Mouse (Mus musculus) bone marrow macrophage, adult 2 months (primary cell): ENCODE measurements around the gene D6Ertd527e. TPM values are rescaled to one million over a fixed set of nuclear protein-coding genes. Genes with fewer than 3 reads are reported as not detected.

Experiments used
- H3K27ac ChIP-seq: 2 replicates; pipeline ENCODE4 v1.5.1; 2012; ENCODE audit warnings: low read depth, low read length; ENCODE audit not compliant: insufficient read depth
- H3K4me1 ChIP-seq: 2 replicates; pipeline ENCODE4 v1.6.1; 2012; ENCODE audit warnings: low read length; ENCODE audit not compliant: control insufficient read depth, insufficient read depth
- H3K4me3 ChIP-seq: 2 replicates; pipeline ENCODE4 v1.5.1; 2012; ENCODE audit warnings: mild to moderate bottlenecking, low read length, moderate library complexity; ENCODE audit not compliant: insufficient read depth
- CTCF ChIP-seq: IDR thresholded peaks from 2 replicates; pipeline ENCODE4 v1.5.1; 2012; ENCODE audit warnings: low read depth, mild to moderate bottlenecking, low read length, moderate library complexity
- POLR2A ChIP-seq: IDR thresholded peaks from 2 replicates; pipeline ENCODE4 v1.6.1; 2012; ENCODE audit warnings: mild to moderate bottlenecking, low read depth, low read length, borderline replicate concordance
- polyA plus RNA-seq: library from polyadenylated mRNA; stranded (reverse); fragments of >200 nt; gene quantifications from 2 replicates; pipeline ENCODE4 v1.2.4, GENCODE M21; 2012; ENCODE audit not compliant: missing spikeins, insufficient read depth, insufficient read length

Gene D6Ertd527e
- not detected in 2 replicates for polyA plus RNA-seq

GRCm38 (mm10) chr6:87104123-87104796 lies at the start of gene D6Ertd527e:
Gene D6Ertd527e (plus strand): TSS chr6:87104746.
- TF ChIP-seq POLR2A (no peak), CTCF (no peak)
- Histone ChIP-seq H3K4me3 (no peak within 1 kb of the TSS), H3K4me1 (peaks cover 3% of the 10 kb centered on the region), H3K27ac (no peak within 1 kb of the TSS)

DNA sequence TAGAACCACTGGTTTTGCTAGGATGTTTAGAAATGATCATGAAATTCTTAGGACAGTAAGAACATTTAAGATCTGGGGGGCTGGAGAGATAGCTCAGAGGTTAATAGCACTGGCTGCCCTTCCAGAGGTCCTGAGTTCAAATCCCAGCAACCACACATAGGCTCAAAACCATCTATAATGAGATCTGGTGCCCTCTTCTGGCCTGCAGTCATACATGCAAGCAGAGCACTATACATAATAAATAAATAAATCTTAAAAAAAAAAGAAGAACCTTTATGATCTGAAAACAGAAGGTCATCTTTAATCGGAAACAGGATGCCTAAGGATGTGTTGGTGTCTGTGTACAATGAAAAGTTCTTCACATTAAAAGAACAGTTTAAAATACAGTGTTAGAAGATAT lies 44.8 kb upstream of the D6Ertd527e start:
- TF ChIP-seq CTCF (no peak), POLR2A (no peak)
- H3K4me3 ChIP-seq = no peak overlapping the region
- 0 out of 2 replicates have a peak, but pooled peaks cover 1% of the 10 kb centered on the region for H3K4me1 ChIP-seq
- no peak overlapping the region for H3K27ac ChIP-seq

DNA sequence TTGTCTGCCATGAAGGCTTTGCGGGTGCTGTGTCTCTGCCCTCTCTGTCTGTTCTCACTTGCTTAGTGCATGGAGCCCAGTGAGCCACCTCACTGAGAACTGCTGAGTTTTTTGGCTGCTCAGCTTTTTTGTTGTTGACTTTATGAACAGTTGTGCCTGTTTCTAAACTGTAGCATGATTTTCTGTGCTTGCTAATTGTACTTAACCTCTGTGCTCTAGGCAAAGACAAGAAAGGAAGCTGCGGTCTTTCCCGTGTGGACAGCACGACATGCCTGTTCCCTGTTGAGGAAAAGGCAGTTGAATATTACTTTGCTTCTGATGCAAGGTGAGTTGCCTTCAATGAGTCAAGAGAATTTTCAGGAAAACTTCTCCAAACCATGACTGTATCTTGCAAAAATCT lies 41.0 kb upstream of the D6Ertd527e start:
- peaks cover 11% of the 10 kb centered on the region for H3K4me1 ChIP-seq

GRCm38 (mm10) chr6:87068209-87068608 lies 36.3 kb upstream of the D6Ertd527e start:
- H3K4me1 ChIP-seq = peaks cover 37% of the 10 kb centered on the region
- H3K4me3 ChIP-seq = no peak overlapping the region
- H3K27ac ChIP-seq = 0 out of 2 replicates have a peak overlapping the region, but pooled peaks have one; percentile 7
- TF ChIP-seq POLR2A = no peak

More for the DNA sequence above, 41.0 kb upstream of the D6Ertd527e start:
- Histone ChIP-seq H3K4me3 (no peak overlapping the region), H3K27ac (no peak overlapping the region)
- no peak for TF ChIP-seq POLR2A
- no peak for TF ChIP-seq CTCF

- TF ChIP-seq CTCF (no peak), POLR2A (no peak)
- Histone ChIP-seq H3K4me3 (no peak overlapping the region), H3K27ac (peak overlapping the region; percentile 19), H3K4me1 (peaks cover 42% of the 10 kb centered on the region)
Measured at GRCm38 (mm10) chr6:87069195-87069900, 35.2 kb upstream of the D6Ertd527e start.

DNA sequence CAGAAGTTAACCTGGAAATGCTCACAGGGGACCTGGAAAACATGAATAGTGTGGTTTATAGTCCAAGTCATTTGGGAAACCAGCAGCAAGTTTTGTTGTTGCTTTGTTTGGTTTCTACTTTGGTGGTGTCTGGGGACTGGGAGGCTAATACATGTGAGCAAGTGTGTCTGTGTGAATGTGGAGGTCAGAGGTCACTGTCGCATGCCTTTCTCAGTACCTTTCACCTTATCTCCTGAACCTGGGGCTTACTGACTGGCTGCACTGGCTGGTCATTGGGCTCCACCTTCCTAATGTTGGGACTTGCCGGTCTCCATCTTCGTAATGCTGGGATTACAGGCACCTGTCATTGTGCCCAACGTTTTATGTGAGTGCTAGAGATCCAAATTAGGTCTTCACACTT lies 33.9 kb upstream of the D6Ertd527e start:
- H3K27ac ChIP-seq = no peak overlapping the region

DNA sequence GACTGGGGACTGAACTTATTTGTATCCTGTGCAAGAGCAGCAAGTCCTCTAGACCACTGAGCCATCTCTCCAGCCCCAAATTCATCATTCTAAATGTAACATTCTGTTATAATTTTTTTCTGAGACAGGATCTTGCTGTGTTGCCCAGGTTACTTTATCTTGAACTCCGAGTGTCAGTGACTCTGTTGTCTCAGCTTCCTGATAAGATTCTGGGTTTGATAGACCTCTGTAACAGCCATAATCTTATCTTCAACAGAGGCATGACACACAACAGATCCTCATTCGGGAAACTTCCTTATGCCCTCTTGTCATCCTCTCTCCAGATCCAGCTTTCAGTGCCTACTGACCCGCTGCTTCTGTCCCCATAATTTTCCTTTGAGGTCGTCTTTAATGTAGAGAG lies 31.8 kb upstream of the D6Ertd527e start:
- Histone ChIP-seq H3K27ac (no peak overlapping the region), H3K4me1 (peaks cover 49% of the 10 kb centered on the region), H3K4me3 (no peak overlapping the region)
- TF ChIP-seq CTCF = no peak
- TF ChIP-seq POLR2A = no peak

More for the DNA sequence above, 33.9 kb upstream of the D6Ertd527e start:
- Histone ChIP-seq H3K4me1 (peaks cover 47% of the 10 kb centered on the region), H3K4me3 (no peak overlapping the region)
- TF ChIP-seq CTCF (no peak), POLR2A (no peak)

DNA sequence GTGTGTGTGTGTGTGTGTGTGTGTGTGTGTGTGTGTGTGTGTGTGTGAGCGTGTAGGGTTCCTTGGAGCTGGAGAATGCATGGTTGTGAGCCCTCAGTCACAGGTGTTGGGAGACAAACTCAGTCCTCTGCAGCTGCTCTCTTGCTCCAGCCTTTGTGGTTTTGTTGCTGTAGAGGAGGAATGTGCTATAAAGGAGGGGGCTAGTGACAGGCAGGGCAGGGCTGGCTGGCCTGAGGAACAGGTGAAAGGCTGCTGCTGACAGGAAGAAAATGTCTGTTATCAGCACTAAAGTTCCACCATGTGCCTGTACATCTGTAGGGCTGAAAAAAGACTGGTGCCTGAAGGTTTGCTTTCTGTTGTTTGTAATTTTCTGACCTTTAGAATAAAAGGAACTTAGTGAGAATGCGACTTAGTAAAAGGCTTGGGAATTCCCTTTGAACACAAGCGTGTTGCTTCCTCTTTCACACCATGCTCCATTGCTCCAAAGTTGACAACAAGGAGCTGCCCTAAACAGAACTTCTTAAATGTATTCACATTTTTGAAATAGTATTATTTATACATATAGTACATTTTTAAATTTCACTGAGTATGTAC lies 29.4 kb upstream of the D6Ertd527e start:
- Histone ChIP-seq H3K4me3 (no peak overlapping the region), H3K27ac (peak overlapping the region; percentile 52), H3K4me1 (peaks cover 37% of the 10 kb centered on the region)
- no peak for TF ChIP-seq CTCF
- TF ChIP-seq POLR2A = no peak

- TF ChIP-seq POLR2A (no peak), CTCF (no peak)
- peaks cover 31% of the 10 kb centered on the region for H3K4me1 ChIP-seq
- H3K4me3 ChIP-seq = no peak overlapping the region
- no peak overlapping the region for H3K27ac ChIP-seq
Measured at GRCm38 (mm10) chr6:87079457-87079856, 25.1 kb upstream of the D6Ertd527e start.

GRCm38 (mm10) chr6:87085026-87085425 lies 19.5 kb upstream of the D6Ertd527e start:
- H3K27ac ChIP-seq = no peak overlapping the region
- H3K4me1 ChIP-seq = peaks cover 18% of the 10 kb centered on the region
- TF ChIP-seq CTCF = no peak
- no peak for TF ChIP-seq POLR2A
- no peak overlapping the region for H3K4me3 ChIP-seq
